Mouse (Mus musculus) neural tube, postnatal 0 days (tissue): ENCODE results near the gene Gnai3. TPM values are rescaled to one million over a fixed set of nuclear protein-coding genes. Genes with fewer than 3 reads are reported as not detected.

Experiments used
- polyA plus RNA-seq: library from polyadenylated mRNA; unstranded; fragments of >200 nt; fragmentation: Nextera tagmentation; extraction: Ambion mirVana; gene quantifications from 2 replicates; pipeline ENCODE4 v1.2.1, GENCODE M21; 2015

Gene Gnai3
- polyA plus RNA-seq, result 74.5 and 76.0 TPM in 2 replicates

DNA sequence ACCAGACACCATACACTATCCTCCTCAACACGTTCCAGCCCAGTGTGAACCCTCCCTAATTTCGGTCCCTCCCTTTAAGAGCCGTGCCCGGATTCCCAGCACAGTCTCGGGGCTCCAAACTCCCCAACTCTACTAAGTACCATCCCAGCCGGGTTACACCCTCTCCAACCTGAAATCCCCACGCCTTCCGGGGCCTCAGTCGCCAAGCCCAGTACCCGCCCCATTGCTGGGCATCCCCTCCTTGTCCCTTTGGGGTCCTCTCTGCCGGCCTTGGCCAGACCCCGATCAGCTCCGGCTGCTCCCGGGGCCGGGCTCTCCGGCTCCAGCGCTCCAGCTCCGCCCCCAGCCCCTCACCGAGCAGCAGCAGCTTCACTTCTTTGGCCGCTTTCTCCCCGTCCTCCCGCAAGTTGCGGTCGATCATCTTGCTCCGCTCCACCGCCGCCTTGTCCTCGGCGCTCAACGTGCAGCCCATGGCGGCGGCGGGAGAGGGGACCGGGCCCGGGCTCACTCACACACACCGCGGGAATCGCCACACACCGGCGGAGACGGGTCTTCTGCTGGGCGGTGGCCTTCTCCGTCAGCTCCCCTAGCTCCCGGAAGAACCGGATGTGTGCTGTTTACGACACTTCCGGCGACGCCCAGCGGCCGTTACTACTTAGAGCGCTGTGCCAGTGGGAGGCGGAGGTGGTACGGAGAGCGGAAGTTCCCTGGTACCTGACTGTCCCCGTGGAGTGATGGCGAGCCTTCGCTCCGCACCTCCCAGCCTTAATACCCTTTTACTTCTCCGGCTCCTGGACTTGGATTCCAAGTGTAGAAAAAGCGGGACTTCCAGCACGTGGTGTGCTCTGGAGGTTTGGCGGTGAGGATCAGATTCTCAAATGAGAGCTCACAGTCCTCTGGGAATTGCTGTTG is at the start of gene Gnai3:
TSS of gene Gnai3 (minus strand) at position 613 of the 912 bp plus-strand sequence.

DNA sequence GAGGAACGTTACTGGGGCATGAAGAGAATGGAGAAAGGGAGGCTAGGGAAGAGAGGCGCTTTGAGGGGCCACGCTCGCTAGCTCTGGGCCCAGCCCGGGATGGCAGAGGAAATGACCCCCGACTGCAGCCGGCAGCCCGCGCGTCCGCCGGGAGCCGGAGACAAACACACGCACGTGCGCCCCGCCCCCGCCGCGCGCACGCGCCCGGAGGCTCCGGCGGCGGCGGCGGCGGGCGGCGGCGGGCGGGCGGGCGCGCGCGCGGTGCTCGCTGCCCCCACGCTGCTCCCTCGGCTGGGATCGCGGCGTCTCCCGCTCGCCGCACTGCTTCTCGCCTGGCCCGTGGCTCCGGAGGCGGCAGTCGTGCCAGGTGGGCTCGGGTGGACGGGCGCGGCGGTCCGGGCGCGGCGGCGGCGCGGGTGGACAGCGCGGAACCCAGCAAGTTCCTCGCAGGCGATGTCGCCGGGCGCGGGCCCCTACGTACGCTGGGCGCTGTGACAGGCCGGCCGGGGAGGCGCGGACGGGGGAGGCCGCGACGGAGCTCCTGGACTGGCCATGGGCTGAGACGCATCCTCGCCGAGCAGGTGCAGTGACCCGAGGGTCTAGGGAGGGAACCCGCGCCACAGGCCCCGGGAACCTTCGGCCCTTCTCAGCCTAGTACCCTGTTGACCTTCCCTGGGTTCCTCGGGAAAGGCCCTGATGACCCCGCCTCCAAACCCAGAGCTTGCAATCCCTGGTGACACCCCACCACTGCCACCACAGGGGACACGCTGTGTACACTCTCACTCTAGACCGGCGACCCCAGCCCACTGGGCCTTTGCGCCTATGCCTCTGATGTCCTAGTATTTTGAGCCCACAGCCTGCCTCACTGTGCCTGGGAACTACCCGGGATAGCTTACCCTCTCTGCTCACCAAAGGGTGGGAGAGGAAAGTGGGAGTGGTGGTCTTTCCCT is 40.4 kb upstream of the Gnai3 start, which contains the start of gene Amigo1:
TSS of gene Amigo1 (plus strand) at position 238 of the 950 bp plus-strand sequence.

DNA sequence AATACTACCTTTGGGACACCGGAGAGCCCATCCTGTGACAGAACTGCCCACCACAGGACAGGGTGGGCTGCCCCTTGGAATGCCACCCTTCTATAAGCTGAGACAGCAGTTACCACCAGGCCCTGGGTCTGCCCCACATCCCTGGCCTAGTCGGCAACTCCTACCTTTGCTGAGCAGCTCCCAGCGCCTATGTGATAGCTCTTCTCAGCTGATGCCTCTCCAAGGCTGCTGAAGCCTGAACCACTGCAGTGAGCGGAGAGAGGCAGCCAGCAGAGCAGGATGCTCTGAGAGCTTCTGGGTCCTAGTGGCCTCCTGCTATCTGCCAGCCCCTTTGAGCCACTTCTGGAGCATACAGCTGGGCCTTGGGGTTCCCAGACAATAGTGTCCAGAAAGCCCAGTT is 8.7 kb upstream of the Gnai3 start, which contains the start of gene Gpr61:
TSS of gene Gpr61 (minus strand) at position 227 of the 400 bp plus-strand sequence.

DNA sequence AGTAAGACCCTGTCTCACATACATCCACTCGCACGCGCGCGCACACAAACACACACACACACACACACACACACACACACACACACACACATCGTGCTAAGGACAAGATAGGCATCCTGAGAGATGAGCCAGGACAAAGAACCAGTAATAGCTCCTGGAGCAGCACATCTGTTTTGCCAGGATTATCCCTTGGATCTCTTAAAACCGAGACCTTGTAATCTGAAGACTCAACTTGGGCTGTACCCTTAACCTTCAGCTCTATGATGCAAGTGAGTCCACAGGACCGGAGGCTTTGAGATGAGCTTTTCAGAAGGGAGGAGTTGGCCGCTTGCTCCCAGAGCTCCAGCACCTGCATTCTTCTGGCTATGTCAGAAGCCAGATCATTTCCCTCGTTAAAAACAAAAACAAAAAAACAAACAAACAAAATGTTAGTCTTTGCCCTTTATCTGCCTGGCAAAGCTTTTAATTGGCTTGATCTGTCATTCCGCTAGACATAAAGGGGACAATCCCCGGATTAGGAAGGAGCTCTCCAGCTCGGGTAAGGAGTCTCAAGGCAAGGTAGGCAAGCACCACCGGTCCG is 53.3 kb downstream of the Gnai3 start, which contains the start of gene Gnat2:
TSS of gene Gnat2 (plus strand) at position 254 of the 580 bp plus-strand sequence.

GRCm38 (mm10) chr3:108086470-108086979 is 59.4 kb downstream of the Gnai3 start, which contains the start of gene Ampd2:
Ampd2 (minus strand) TSS chr3:108086651.

Other genes with a start within 250 kb of the Gnai3 start
- 35.9 and 41.4 TPM in 2 replicates for gene Gstm7, start 214.3 kb downstream of the Gnai3 start, polyA plus RNA-seq
- 13.3 and 16.4 TPM in 2 replicates for gene Gstm6, start 202.4 kb downstream of the Gnai3 start, polyA plus RNA-seq
- gene Gstm3, start 176.9 kb downstream of the Gnai3 start, polyA plus RNA-seq, result not detected in 2 replicates
- gene Gstm2, start 159.7 kb downstream of the Gnai3 start, polyA plus RNA-seq, result 12.0 and 19.7 TPM in 2 replicates
- gene Gstm1, start 128.2 kb downstream of the Gnai3 start, polyA plus RNA-seq, result 540 and 612 TPM in 2 replicates
- gene Gstm4, start 101.3 kb downstream of the Gnai3 start, polyA plus RNA-seq, result 24.6 and 24.8 TPM in 2 replicates
- 46.4 and 51.5 TPM in 2 replicates for gene Ampd2, start 59.5 kb downstream of the Gnai3 start, polyA plus RNA-seq
- 0.09 TPM in 1 of 2 replicates, not detected in the other for gene Gnat2, start 53.4 kb downstream of the Gnai3 start, polyA plus RNA-seq
- 8.6 TPM in 2 replicates for gene Gpr61, start 8.7 kb upstream of the Gnai3 start, polyA plus RNA-seq
- gene Amigo1, start 40.2 kb upstream of the Gnai3 start, polyA plus RNA-seq, result 13.9 and 16.3 TPM in 2 replicates
- 2.4 and 2.7 TPM in 2 replicates for gene Cyb561d1, start 55.1 kb upstream of the Gnai3 start, polyA plus RNA-seq
- 12.6 and 13.1 TPM in 2 replicates for gene Atxn7l2, start 64.8 kb upstream of the Gnai3 start, polyA plus RNA-seq
- 0.45 and 0.62 TPM in 2 replicates for gene Sypl2, start 80.5 kb upstream of the Gnai3 start, polyA plus RNA-seq
- 236 and 243 TPM in 2 replicates for gene Psma5, start 110.8 kb upstream of the Gnai3 start, polyA plus RNA-seq
- 13.1 and 15.4 TPM in 2 replicates for gene Sort1, start 137.9 kb upstream of the Gnai3 start, polyA plus RNA-seq
- gene Mybphl, start 218.8 kb upstream of the Gnai3 start, polyA plus RNA-seq, result 0.15 and 0.18 TPM in 2 replicates
- 4.7 and 5.3 TPM in 2 replicates for gene Psrc1, start 237.7 kb upstream of the Gnai3 start, polyA plus RNA-seq